Mouse (Mus musculus) cerebellum, adult 18-20 months (tissue): Measurements from ENCODE around the gene Tex9.
"Not testable (repeated sequence)": the region's sequence is repeated elsewhere in the genome, so short reads cannot be mapped to it uniquely, and the experiment has no call there.

Experiments
- DNase-seq, 2 experiments: peaks; one replicate each; pipeline ENCODE4 v3.0.0; 2021

Gene Tex9

DNA sequence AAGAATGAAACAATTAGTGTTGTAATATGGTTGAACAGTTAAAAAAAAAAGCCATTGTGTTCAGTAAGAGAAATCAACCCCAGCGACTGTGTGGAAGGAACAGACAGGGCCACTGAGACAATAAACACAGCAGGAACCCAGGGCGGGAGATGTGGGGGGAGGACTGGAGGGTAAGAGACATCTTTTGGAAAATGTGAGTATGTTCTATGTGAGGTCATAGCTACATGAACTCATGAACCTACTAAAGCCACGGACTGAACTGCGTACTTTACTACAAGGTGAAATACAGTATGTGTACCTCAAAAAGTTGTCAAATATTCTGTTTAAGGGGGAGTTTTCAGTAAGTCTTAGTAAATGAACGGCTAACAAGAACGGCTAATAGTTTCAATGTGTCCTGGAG is 14.7 kb downstream of the Tex9 start:
- no peak for DNase-seq

DNA sequence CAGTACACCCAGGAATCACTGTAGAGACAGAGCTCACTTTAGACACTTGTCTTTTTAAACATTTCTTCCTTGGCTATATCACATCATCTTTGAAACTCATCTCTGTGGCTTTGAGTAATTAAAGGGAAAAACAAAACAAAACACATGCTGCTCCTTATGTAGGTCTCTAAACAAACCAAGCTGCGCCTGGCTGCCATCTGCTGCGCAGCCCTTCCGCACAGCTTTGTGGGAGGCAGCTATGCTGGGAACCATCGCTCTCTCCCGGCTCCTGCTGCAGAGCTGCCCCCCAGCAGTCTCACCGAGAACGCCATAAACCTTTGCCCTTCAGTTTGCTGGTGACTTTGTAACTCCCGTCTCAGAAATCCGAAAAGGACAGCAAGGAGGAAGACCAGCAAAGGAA is 16.5 kb downstream of the Tex9 start:
- no peak for DNase-seq

DNA sequence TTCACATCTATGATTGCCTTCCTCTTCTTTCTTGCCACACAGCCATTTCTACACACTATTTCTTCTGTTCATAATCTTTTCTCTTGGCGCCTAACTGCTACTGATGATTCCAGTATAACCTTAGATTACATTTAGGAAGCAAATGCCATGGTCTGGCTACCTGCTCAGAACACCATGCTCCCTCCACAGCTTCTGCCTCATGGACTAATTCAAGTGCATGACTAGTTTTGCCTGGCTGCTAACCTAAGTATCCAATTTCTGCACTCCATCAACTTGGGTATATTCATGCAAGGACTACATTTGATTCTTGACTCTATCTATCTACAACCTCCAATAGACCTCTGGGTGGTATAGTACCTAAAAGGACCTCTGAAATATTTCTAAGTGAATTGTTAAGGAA is 22.2 kb downstream of the Tex9 start:
- DNase-seq, result no peak

DNA sequence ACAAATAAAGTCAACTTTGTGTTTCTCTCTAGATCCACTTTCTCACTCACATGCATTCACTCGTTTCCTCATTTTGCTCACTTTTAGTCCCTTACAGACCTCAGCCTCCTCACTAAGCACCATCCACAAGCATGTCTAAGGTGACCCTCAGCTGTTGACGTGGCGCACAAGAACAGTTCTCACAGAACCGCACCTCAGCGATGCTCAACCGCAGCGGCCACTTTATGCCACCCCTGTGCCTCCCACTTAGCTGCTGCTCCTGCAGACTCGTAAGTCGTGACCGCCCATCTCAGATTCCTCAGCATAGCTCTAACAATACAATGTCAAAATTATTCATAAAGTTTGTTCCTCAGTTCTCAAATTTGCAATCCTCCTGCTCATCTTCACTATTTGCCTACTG is 23.4 kb downstream of the Tex9 start:
- DNase-seq, result no peak

DNA sequence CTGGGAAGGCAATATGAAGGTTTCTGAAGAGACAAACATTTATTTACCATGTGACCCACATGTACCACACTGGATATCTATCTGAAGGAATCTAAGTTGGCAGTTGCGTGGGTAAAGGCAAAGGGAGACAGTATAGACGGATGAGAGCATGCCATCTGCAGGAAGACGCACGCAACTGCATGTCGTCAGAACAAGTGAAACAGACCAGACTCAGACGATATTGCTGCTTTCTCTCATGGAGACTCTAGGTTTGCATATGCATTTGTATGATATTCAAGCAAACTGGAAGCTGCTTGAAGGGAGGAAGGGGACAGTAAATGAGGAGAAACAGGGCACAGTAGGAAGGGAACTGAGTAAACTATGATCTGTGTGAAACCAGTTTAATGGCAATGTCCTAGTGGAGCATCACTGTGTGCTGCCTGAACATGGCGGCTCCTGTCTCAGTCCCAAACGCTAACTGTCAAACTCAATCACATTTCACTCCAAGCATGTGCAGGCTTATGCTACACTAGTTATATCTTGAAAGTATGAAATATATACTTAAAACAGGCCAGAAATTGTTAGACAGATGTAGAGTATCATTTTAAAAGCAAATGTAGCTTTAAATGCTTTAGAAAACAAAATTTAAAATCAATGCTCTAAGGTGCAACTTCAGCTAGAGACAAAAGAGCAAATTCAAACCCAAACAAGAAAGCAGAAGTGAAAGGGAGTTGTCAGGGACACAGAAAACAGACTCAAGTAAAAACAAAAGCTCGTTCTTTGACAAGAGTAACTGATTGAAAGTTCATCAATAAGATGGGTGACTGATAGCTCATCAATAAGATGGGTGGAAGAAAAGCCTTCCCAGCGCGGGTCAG is 24.2 kb downstream of the Tex9 start:
- peak in 1 of 2 experiments; percentile 19 for DNase-seq

DNA sequence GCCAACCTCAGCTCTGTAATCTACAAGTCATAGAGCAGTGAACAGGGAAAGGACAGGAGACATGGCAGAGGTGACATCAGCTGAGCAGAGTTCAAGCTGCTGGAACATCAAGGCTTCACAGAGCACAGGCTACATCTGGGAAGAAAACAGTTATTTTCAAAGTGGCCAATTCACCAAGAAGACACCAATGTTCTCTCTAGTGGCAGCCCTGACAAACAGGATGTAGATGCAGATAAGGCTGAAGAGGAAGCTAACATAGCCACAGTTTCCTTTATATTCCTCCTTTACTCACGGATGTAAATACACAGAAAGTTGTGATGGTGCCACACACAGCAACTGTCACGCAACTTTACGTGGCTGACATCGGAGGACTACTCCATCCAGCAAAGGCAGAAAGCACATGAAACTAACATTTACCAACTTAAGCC is 26.2 kb downstream of the Tex9 start:
- no peak for DNase-seq

DNA sequence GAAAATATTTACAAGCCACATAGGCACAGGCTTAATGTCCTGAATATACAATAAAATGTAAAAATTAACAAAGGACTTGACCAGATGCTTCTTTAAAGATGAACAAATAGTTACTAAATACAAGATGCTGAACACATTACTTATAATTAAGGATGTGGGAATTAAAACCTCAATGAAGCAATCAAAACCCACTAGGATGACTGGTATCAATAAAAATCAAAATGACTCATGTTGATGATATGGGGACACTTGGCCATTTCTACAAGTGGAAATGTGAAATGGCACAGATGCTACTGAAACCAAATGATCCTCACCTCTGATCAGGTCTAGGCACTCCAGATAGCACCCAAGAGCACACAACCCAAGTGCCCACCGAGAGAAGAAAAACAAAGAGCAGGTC is 27.2 kb downstream of the Tex9 start:
- DNase-seq, result no peak

DNA sequence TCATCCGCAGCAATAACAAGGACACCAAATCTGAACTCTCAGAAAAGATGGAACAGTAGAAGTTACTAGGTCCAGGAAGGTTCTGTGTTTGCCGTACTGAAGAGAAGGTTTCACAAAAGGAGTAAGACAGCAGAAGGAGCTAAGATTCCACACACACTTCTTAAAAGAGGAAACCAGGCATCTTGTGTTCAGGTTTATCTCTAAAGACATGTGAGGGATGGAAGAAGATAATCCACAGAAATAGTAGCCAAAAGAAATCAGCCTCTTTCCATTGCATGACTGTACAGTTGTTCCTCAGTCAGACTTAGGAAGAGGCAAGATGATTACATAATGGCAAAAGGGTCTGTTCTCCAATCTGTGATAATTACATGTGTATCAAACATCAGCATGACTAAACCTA is 29.6 kb downstream of the Tex9 start:
- DNase-seq, result no peak

DNA sequence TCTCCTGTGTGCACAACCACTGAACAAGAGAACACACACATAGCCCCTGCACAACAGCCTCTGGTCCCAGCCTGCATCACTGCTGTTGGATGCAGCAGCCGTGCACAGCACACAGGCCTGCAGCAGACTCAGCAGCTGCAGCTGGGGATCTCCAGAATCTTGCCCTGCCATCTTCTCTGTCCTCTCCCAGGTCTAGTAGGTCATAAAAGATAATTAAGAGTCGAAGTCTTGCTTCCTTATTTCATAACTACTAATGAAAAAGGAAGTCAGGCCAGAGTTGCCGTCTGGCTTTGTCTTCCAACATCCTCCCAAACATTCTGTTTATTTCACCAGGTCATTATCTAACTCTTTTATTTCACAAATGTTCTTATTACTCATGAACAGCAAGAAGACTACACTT is 31.2 kb downstream of the Tex9 start:
- no peak for DNase-seq

DNA sequence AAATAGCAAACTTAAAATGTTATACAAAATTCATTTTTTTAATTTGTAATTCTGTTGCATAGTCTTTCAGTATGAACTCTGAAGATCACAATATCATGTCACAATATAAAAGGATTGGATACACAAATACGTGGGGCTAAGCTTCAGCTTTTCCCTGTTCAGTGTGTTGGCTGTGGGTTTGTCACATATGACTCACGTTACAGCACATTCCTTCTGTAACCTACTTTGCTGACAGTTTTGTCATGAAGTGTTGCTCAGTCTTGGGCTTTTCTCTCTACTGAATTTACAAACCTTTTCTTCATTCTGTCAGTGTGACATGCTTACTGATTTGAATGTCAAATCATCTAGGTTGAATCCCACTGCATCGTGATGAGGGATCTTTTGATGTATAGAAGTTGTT is 32.3 kb downstream of the Tex9 start:
- DNase-seq, result no peak

DNA sequence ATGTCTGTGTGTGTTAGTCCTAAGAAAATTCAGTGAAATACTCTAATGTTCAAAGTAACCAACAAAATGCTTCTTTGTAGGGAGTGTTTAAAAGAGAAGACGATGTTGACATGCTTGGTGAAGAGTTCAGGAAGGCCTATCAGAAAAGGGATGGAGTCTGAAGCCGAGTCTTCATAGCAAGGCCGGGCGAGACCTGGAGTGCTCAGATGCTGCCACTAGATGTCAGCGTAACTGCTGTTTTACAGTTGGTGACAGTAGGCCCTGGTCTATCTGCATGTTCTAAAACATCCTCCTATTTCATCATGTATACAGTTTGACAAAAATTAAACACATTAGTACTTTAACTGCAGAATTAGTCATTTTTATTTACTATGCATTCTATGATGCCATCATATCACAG is 33.8 kb downstream of the Tex9 start:
- peak; percentile 63 to 74 for DNase-seq

DNA sequence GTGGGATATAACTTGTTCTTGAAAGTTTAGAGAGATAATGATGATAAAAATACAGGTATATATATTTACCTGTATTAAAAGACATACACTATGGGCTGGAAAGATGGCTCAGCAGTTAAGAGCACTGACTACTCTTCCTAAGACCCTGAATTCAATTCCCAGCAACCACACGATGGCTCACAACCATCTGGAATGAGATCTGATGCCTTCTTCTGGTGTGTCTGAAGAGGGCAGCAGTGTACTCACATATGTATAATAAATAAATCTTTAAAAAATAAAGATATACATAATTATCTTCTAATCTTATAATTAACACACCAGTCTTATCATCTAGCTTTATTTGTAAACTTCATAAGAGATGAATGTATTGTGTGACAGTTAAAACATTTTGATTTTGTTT is 35.6 kb downstream of the Tex9 start:
- DNase-seq, result no peak

DNA sequence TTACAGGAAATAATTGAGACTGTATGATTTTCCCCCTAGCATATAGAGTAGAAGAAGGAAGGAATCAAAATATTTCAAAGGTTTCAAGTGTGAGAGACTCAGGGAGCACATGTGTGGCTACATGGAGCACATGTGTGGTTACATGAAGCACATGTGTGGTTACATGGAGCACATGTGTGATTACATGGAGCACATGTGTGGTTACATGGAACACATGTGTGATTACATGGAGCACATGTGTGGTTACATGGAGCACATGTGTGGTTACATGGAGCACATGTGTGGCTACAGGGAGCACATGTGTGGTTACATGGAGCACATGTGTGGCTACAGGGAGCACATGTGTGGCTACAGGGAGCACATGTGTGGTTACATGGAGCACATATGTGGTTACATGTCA is 37.7 kb downstream of the Tex9 start:
- not testable (repeated sequence) for DNase-seq

DNA sequence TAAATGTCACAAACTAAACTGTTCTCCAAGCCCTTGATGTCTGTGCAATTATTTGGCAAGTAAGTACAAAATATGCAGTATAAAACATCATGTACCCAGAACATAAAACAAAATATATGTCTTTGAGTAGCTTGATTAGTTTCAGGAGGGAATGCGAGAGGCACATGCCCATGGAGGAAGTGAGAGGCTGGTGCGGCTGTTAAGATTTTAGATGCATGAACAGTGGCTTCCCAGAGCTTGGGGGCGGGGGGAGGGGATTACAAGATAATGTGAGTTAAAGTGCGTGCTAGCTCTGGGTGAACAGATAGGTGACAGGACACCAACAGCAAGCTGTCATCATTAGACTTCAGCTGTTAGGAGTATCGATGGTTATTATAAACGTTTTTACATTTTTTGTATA is 40.9 kb downstream of the Tex9 start:
- no peak for DNase-seq

DNA sequence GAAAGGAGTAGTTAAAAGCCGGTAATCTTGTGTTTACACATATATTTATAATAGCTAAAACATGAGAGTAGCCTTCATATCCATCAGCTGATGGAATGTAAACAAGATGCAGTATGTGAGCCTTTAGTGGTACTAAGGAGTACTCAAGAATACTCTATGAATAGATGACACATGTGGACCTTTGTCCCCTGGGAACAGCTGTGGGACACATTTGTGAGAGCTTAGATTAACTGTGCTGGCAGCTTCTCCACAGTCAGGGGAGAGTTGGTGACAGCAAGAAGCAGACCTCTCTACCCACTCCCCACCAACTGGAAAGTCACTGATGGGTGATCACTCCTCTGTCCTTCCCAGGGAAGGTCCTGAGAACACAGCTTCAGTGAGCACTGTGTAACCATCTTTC is 41.6 kb downstream of the Tex9 start:
- no peak for DNase-seq

DNA sequence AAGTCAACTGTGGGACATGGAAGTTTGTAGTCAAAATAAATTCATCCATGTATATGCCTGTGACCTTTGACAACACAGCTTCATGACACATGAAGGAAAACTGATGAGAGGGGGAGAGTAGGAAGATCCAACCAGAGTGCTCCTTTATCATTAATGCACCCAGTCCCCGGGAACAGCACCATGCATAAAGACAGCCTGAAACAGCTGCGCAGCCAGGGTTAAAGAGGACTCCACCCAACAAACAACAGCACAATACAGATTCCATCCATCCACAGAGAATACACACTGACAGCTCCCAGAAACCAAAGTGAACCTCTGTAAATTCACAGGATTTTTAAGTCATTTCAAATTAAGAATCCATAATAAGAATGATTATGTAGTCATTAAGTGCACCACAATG is 42.2 kb downstream of the Tex9 start:
- no peak for DNase-seq

DNA sequence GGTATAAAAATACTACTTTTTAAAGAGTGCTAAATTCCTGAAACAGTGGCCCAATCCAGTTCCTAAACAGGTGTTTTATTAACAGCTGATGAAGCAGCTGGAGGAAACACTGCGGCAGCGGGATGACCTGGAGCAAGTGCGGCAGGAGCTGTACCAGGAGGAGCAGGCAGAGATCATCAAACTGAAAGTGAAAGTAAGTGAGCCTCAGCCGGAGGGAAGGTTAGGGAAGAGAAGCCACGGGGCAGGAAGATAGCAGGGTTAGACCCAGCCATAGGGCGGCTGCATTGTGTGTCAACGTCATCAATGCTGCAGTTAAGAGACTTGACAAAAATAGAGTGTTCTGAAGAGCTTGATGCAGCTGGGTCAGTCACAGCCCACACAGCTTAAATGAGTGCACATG is 42.6 kb downstream of the Tex9 start:
- DNase-seq, result no peak

DNA sequence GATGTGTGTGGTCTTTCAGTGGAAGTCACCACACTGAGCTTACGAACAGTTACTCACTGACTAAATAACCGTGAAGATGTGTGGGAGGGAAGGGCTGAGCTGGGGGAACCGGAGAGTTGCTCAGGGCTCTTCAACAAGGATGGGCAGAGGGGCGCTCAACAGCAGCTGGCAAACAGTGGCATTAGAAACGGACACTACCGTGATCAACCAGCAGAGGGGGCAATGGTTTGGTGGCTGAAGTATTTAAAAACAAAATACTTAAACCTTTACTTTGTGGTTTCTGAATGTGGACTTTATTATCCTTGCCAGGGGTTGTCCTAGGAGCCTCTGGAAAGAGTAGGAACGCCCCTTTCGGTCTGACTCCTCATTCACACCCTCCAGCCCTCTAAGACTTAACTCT is 44.0 kb downstream of the Tex9 start:
- peak; percentile 8 to 20 for DNase-seq

DNA sequence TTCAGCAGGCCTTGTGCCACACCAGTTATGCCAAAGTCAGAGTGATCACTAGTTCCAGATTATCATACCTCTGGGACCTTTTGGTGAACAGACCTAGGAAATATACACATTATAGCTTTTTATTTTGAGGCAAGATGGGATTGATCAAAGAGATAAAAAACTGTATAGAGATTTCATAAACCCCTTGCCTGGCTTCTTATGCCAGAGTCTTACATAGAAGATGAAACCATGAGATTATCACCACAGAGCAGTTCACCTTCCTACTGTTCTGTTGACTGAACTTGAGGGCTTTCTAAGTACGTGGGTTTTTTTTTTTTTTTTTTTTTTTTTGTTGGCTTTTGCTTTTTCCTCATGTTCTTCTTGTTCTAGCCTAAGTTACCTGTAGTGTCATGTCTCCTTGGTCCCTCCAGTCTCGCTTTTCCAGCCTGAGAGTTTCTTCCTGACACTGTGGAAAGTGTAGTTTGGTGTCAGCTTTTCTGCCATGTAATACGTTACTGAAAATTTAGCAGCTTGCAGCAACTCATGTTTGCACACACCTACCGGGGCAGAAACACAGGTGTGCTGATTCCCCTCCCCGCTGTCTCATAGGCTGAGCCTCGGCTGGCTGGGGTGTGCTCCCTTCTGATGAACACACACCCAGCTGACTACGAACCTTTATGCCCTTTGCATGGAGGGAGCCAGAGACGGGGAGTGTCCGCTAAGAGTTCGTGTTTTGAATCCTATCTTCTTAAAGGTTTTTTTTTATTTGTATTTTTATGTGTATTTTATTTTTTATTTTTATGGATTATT is 49.9 kb downstream of the Tex9 start:
- no peak for DNase-seq

DNA sequence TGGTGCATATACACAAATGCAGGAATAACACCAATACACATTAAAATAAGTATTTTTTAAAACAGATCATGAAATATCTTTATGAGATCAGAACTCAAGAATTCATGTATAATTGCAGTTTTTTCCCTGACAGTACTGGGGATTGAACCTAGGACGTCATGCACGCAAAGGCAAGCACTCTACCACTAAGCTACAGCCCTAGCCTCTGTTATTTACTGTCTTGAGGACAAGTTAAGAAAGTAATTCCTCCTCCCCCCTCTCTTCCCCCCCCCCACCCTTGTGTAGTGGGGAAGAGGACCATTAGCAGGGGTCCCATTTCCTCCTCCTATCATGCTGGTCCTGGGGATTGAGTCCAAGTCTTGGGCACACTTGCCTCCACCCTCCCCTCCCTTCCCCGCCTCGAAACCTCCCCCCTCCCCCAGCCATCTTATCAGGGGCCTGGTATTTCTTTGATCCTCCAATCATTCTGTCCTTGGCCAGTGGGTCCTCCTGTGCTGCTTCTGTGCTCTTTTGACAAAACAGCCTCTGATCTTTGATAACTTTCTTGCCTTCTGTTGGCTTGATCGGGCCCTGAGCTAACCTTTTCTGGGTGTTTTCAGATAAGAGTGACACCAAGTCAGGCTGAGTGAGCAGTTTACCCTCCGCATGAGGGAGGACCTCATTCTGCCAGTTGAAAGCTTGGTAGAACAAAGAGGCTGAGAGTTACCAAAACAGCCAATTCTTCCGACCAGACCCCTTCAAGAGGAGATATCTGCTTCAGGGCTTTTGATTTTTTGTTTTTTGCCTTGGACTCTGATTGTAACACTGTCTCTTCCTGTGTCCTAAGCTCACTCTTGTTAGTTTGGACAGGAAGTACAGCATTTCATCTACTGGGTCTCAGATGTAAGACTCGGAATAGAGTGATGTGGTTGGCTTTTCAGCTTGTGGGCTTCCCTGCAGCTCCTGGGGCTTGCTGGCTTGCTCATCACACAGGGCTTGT is 50.8 kb downstream of the Tex9 start:
- DNase-seq, result no peak

DNA sequence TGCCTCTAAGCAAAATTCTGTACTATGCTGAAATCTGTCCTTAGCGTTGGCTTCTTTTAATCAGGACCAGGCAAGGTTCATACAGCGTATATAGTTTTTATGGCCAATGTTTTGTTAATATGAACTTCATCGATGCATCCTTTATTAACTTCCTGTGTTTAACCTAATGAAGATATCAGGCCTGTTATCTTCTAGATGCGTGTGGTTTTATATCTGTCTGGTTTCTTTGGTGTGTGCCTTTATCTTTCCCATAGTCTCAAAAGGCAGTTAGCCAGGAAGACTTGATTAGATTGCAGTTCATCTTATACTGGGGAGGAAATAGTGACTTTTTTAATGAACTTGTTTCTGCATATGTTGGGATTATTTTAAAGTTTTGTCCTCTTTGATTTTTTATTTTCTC is 51.7 kb downstream of the Tex9 start:
- DNase-seq, result no peak

DNA sequence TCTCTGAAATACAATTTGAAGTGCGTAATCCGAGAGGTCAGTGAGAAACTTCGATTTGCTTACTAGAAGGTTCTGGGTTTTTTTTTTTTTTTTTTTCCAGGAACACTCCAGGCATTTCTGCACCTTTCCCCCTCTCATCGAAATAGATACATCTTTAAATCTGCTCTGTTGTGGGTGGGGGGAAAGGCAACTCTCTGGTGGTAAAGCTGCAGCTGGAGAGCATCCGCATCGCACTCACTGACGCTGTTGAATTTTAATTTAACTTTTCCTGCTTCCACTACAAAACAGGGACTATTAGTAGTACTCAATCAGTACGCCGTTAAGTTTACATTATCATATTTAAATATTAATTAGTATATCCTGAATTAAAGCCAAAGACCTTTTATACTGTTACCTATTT is 53.3 kb downstream of the Tex9 start:
- DNase-seq, result no peak
